Mouse (Mus musculus) neural tube, embryonic 11.5 days (tissue): ENCODE data around the gene Slco2a1. TPM values are rescaled to one million over a fixed set of nuclear protein-coding genes. Genes with fewer than 3 reads are reported as not detected.

Source experiments
- ATAC-seq: fragments of 200-750 bp; cut with Nextera tagmentation; 2 replicates; pipeline ENCODE4 v1.8.0; 2017; ENCODE audit warnings: moderate number of reproducible peaks, mild to moderate bottlenecking, moderate TSS enrichment, moderate library complexity; ENCODE audit not compliant: insufficient read depth, low FRiP score, low TSS enrichment
- DNase-seq: peaks from one replicate; pipeline ENCODE4 v3.0.0-alpha.2; 2015; ENCODE audit warnings: low spot score
- H3K27ac ChIP-seq: fragments of 300-500 bp; sonication (generic); 2 replicates; pipeline ENCODE4 v1.5.1; 2014; ENCODE audit warnings: low read depth, mild to moderate bottlenecking, low read length
- H3K27me3 ChIP-seq: fragments of 300-500 bp; sonication (generic); 2 replicates; pipeline ENCODE4 v1.6.1; 2014; ENCODE audit warnings: mild to moderate bottlenecking, low read length, mixed read lengths; ENCODE audit not compliant: control insufficient read depth, insufficient read depth
- H3K36me3 ChIP-seq: fragments of 300-500 bp; sonication (generic); 2 replicates; pipeline ENCODE4 v1.6.1; 2014; ENCODE audit warnings: mild to moderate bottlenecking, low read length, moderate library complexity, mixed read lengths; ENCODE audit not compliant: control insufficient read depth, insufficient read depth
- H3K4me1 ChIP-seq: fragments of 300-500 bp; sonication (generic); 2 replicates; pipeline ENCODE4 v1.6.1; 2014; ENCODE audit warnings: low read length, mixed read lengths; ENCODE audit not compliant: control insufficient read depth, insufficient read depth
- H3K4me2 ChIP-seq: fragments of 300-500 bp; sonication (generic); 2 replicates; pipeline ENCODE4 v1.6.1; 2014; ENCODE audit warnings: low read depth, mild to moderate bottlenecking, moderate library complexity
- H3K4me3 ChIP-seq: fragments of 300-500 bp; sonication (generic); 2 replicates; pipeline ENCODE4 v1.5.1; 2014; ENCODE audit warnings: low read depth, low read length
- H3K9ac ChIP-seq: fragments of 300-500 bp; sonication (generic); 2 replicates; pipeline ENCODE4 v1.6.1; 2014; ENCODE audit warnings: mild to moderate bottlenecking, low read length
- H3K9me3 ChIP-seq: fragments of 300-500 bp; sonication (generic); 2 replicates; pipeline ENCODE4 v1.6.1; 2016; ENCODE audit warnings: low read length; ENCODE audit not compliant: control insufficient read depth
- WGBS: fragments of 180-500 bp; shearing (Covaris S2); extraction: QIAGEN DNeasy Blood & Tissue Kit; methylation state at CpG from one replicate; pipeline ENCODE4 v1.1.7; 2014; 5-methylcytosine and 5-hydroxymethylcytosine counted together
- polyA plus RNA-seq: library from polyadenylated mRNA; unstranded; fragments of >200 nt; fragmentation: Nextera tagmentation; extraction: Ambion mirVana; gene quantifications from 2 replicates; pipeline ENCODE4 v1.2.1, GENCODE M21; 2014

Slco2a1 gene
- polyA plus RNA-seq, 1 experiment from 2014 or later = 0.29 TPM

DNA sequence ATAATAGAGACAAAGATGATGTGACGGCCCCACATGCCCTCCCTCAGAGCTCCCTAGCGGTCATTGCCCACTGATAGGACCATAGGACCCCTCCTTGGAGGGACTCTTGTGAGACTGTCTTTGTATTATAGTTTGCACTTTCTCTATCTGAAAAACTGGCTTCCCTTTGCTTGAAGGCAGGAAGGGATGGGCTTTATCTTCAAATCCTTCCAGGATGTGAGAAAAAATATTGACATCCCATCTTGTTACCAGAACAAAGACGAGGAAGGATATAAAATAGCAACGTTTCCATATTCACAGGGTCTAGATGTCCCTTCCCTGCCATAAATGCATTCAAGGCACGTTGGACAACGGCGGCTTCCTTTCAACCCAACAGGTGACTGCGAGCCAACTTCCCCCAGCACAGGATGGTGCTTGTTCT, 48.5 kb downstream of the Slco2a1 start:
- H3K27me3 ChIP-seq = no peaks in the 10 kb centered on the region
- no peak overlapping the region for H3K4me2 ChIP-seq
- H3K4me1 ChIP-seq = no peaks in the 10 kb centered on the region
- no peak overlapping the region for H3K9ac ChIP-seq
- 80% methylated on average over 8 of the region's 8 CpGs for WGBS
- H3K4me3 ChIP-seq = no peak overlapping the region
- H3K9me3 ChIP-seq = no peaks in the 10 kb centered on the region
- no peak for ATAC-seq
- no peaks in the 10 kb centered on the region for H3K36me3 ChIP-seq
- no peak for DNase-seq
- H3K27ac ChIP-seq = no peak overlapping the region

DNA sequence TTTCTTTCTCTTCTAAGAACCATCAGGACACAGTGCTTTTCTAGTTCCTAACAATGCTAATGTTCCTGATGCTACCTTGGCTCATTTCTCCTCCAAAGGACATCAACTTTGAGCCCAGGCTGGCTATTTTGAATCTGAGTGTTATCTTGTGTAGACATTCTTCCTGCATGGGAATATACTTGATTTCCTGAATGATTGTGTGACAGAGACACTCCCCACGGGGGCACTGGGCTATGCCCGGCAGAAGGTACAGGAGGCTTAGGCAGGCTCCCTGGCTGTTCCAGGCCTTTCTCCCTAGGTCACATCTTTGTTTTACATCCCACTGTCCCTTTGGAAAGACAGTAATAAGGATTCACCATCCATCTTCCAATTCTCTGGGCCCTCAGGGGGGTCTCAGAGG, 49.8 kb downstream of the Slco2a1 start:
- no peak for DNase-seq
- no peaks in the 10 kb centered on the region for H3K36me3 ChIP-seq
- no peaks in the 10 kb centered on the region for H3K4me1 ChIP-seq
- no peaks in the 10 kb centered on the region for H3K27me3 ChIP-seq
- H3K4me2 ChIP-seq = no peak overlapping the region
- WGBS = 87% methylated on average over 2 of the region's 2 CpGs
- no peak for ATAC-seq
- no peak overlapping the region for H3K4me3 ChIP-seq
- no peaks in the 10 kb centered on the region for H3K9me3 ChIP-seq
- H3K9ac ChIP-seq = no peak overlapping the region
- H3K27ac ChIP-seq = no peak overlapping the region

DNA sequence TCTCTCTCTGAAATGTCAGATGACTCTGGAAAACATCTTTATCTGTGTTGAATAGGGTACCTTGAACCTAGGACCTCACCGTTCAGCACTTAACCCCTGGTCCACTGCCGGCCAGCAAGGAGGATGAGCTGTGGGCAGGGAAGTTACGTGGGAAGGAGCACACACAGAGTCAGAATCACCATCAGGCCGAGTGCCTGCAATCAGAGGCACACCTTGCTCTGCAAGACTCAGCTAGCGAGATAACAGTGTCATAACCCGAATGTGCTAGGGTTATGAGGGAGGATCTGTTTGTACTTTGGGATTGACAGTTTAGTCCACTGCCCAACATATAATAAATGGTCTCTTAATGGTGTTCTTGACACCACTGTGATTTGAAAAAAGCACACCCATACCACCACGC, 50.2 kb downstream of the Slco2a1 start:
- Histone ChIP-seq H3K27ac (no peak overlapping the region), H3K27me3 (no peaks in the 10 kb centered on the region)

DNA sequence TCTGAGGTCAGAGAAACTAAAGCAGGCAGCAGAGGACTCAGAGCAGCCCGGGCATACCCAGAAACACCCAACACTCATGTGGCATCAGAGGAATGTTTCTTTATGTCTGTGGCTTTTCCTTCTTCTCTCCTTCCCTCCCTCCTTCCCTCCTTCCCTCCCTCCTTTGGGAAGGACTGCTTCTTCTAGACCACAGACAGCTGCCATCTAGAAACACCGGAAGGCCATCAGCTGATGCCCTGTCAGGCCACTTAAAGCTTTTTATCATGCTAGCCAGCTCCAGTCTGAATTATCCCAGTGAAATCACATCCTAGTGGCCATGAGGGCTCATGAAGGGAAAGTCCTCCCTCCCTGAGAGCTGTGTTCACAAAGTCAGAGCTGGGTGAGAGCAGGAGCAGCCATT, 52.1 kb downstream of the Slco2a1 start:
- DNase-seq = no peak
- ATAC-seq = no peak
- H3K27ac ChIP-seq = no peak overlapping the region
- no peak overlapping the region for H3K4me2 ChIP-seq
- H3K27me3 ChIP-seq = no peaks in the 10 kb centered on the region
- H3K9ac ChIP-seq = no peak overlapping the region
- 89% methylated on average over 2 of the region's 2 CpGs for WGBS
- H3K9me3 ChIP-seq = no peaks in the 10 kb centered on the region
- no peak overlapping the region for H3K4me3 ChIP-seq
- H3K4me1 ChIP-seq = no peaks in the 10 kb centered on the region
- no peaks in the 10 kb centered on the region for H3K36me3 ChIP-seq

More for the DNA sequence above, 50.2 kb downstream of the Slco2a1 start:
- H3K4me3 ChIP-seq = no peak overlapping the region
- no peak overlapping the region for H3K9ac ChIP-seq
- no peak for ATAC-seq
- no peak overlapping the region for H3K4me2 ChIP-seq
- no peaks in the 10 kb centered on the region for H3K36me3 ChIP-seq
- H3K4me1 ChIP-seq = no peaks in the 10 kb centered on the region
- H3K9me3 ChIP-seq = no peaks in the 10 kb centered on the region
- no peak for DNase-seq
- WGBS = 85% methylated on average over 7 of the region's 7 CpGs

DNA sequence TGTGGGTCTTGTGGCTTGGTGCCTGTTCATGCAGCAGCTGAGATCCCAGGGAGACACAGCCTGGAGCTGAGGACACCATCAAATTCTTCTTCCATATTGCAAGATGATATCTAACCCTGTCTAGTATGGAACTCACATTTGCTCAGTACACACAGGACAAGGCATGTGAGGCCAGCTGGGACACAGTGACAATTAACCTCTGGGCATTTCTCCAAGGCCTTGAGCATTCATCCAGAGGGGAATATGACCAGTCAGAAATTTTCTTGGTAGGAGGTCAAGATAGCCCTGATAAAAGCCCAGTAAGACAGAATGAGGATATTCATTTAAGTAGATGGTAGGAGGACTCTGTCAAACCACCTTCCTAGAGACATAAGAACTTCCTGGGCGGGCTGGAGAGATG, 56.9 kb downstream of the Slco2a1 start:
- H3K27me3 ChIP-seq = no peaks in the 10 kb centered on the region
- no peak overlapping the region for H3K4me3 ChIP-seq
- no peak for ATAC-seq
- no peak overlapping the region for H3K9ac ChIP-seq
- 63% methylated on average over 1 of the region's 1 CpGs for WGBS
- no peaks in the 10 kb centered on the region for H3K36me3 ChIP-seq
- H3K9me3 ChIP-seq = no peaks in the 10 kb centered on the region
- no peak overlapping the region for H3K27ac ChIP-seq
- no peaks in the 10 kb centered on the region for H3K4me1 ChIP-seq
- H3K4me2 ChIP-seq = no peak overlapping the region
- no peak for DNase-seq

DNA sequence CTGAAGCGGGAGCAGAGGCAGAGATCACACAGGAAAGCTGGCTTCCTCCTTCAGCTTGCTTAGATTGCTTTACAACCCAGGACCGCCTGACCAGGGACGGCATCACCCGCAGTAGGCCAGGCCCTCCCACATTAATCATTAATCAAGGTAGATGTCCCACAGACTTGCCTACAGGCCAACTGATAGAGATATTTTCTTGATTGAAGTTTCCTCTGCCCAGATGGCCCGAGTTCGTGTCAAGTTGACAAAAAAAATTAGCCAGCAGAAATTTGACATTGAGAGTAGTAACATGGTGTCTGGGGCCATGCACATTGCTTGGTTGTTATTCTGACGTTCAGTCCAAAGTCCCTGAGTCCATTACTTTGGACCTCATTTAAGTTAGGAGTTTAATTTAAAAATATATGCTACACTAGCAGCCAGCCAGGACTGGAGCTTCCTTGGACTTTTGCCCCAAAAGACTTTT, 60.6 kb downstream of the Slco2a1 start:
- WGBS = 65% methylated on average over 7 of the region's 7 CpGs
- Histone ChIP-seq H3K9me3 (no peaks in the 10 kb centered on the region), H3K27ac (no peak overlapping the region), H3K9ac (no peak overlapping the region), H3K36me3 (no peaks in the 10 kb centered on the region), H3K4me3 (no peak overlapping the region), H3K4me2 (no peak overlapping the region), H3K27me3 (no peaks in the 10 kb centered on the region), H3K4me1 (no peaks in the 10 kb centered on the region)
- no peak for DNase-seq
- no peak for ATAC-seq

DNA sequence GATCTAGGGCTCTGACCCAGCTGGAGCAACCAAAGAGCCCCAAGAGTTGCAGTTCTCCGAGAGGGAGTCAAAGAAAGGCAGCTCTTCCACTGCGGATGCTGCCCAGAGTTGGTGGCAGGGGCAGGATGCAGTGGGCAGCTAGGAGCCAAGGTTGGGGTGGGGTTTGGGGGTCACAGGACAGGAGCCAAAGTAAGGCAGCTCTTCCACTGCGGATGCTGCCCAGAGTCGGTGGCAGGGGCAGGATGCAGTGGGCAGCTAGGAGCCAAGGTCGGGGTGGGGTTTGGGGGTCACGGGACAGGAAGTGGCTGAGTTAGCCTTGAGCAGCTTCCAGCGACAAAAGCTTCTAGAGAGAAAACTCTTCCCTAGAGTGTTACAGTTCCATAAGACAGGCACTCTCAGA, 65.3 kb downstream of the Slco2a1 start:
- no peak overlapping the region for H3K27ac ChIP-seq
- H3K4me1 ChIP-seq = no peaks in the 10 kb centered on the region
- H3K9ac ChIP-seq = no peak overlapping the region
- H3K27me3 ChIP-seq = no peaks in the 10 kb centered on the region
- 74% methylated on average over 7 of the region's 7 CpGs for WGBS
- no peak for ATAC-seq
- no peak for DNase-seq
- H3K36me3 ChIP-seq = no peaks in the 10 kb centered on the region
- H3K4me3 ChIP-seq = no peak overlapping the region
- no peaks in the 10 kb centered on the region for H3K9me3 ChIP-seq
- H3K4me2 ChIP-seq = no peak overlapping the region

DNA sequence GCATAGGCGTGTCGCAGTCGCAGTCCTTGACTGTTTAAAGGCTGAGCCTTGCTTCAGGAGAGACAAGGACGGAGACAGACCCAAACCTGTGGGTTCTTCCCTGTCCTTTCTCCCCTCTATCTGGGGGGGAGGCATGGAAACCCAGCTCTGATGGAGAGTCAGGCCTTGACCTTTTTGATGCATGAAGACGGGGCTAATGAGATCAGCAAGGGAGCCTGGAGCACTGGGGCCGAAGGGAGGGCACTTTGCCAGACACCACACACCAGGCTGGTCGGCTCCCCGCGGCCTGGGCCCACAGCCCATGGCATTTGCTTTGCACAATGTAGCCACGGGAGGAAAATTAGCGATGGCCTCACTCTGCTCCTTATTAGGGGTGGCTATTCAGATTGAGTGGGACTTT, 66.5 kb downstream of the Slco2a1 start:
- no peak overlapping the region for H3K4me2 ChIP-seq
- ATAC-seq = no peak
- 82% methylated on average over 11 of the region's 11 CpGs for WGBS

DNA sequence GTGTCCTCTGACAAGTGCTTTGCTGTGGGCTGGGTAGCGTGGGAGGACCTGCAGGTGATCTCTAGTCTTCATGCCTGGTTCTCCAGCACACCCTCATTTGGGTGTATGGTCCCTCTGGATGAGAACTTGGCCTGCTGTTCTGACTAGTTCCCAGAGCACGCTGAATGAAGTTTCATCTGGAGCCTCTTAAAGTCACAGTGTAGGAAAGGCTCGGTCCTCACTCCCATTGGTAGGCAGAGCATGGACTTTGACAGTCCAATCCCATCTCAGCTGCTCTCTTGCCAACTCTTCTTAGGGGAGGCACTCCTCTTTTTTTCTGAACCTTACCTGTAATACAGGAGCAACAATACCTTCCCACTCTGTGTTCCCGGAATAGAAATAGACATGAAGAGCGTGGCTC, 67.7 kb downstream of the Slco2a1 start:
- H3K4me1 ChIP-seq = no peaks in the 10 kb centered on the region
- no peak overlapping the region for H3K27ac ChIP-seq
- H3K36me3 ChIP-seq = no peaks in the 10 kb centered on the region
- no peak for DNase-seq
- no peak overlapping the region for H3K4me3 ChIP-seq
- no peak overlapping the region for H3K4me2 ChIP-seq
- H3K27me3 ChIP-seq = no peaks in the 10 kb centered on the region
- no peaks in the 10 kb centered on the region for H3K9me3 ChIP-seq
- no peak for ATAC-seq
- WGBS = 88% methylated on average over 5 of the region's 5 CpGs
- no peak overlapping the region for H3K9ac ChIP-seq

More for the DNA sequence above, 66.5 kb downstream of the Slco2a1 start:
- DNase-seq = no peak
- Histone ChIP-seq H3K9ac (no peak overlapping the region), H3K36me3 (no peaks in the 10 kb centered on the region), H3K4me3 (no peak overlapping the region), H3K27me3 (no peaks in the 10 kb centered on the region), H3K27ac (no peak overlapping the region), H3K4me1 (no peaks in the 10 kb centered on the region), H3K9me3 (no peaks in the 10 kb centered on the region)
